Mouse (Mus musculus) layer of hippocampus, postnatal 25 days (tissue): ENCODE data around the gene Enam. TPM values are rescaled to one million over a fixed set of nuclear protein-coding genes. Genes with fewer than 3 reads are reported as not detected.

ENCODE experiments used
- total RNA-seq, 2 experiments: library from RNA; stranded (reverse); gene quantifications; 2 replicates each; pipeline ENCODE4 v1.2.3; 2021

Enam gene
- total RNA-seq, 2 experiments from 2014 or later: not detected

Other genes starting within 250 kb of the Enam start
- gene Gm7714, start 219.1 kb upstream of the Enam start, total RNA-seq: not detected
- not detected for gene Prol1, start 170.7 kb upstream of the Enam start, total RNA-seq
- gene Amtn, start 111.9 kb upstream of the Enam start, total RNA-seq: not detected
- gene Ambn, start 32.0 kb upstream of the Enam start, total RNA-seq: not detected
- under 1 TPM in 1 of 2 experiments, not detected in 1; 0.26 TPM for gene Jchain, start 39.9 kb downstream of the Enam start, total RNA-seq
- 10 to 100 TPM; 24.8 to 26.3 TPM for gene Utp3, start 66.5 kb downstream of the Enam start, total RNA-seq
- gene Rufy3, start 77.1 kb downstream of the Enam start, total RNA-seq: 100 to 1,000 TPM; 158 to 162 TPM
- 10 to 100 TPM; 94.2 to 98.6 TPM for gene Grsf1, start 188.2 kb downstream of the Enam start, total RNA-seq
- 10 to 100 TPM; 27.0 to 34.1 TPM for gene Mob1b, start 232.9 kb downstream of the Enam start, total RNA-seq